Comparison of ENCODE assay signal across 11 mouse cellular contexts in genomic region chr16:33563538-33564013, GRCm38 (mm10). TPM values are rescaled to one million over a fixed set of nuclear protein-coding genes. Genes with fewer than 3 reads are reported as not detected.
DNase-seq lines count a peak whose midpoint lies in the region; ATAC-seq lines count a peak whose summit lies in the region.
"Had no signal": no experiment of that assay in that cellular context is flagged by ENCODE, and none has a peak within 500 bp of the region (broad histone marks: within the 10 kb centered on the region; RNA-seq: fewer than 3 reads in every experiment).

No protein-coding gene starts in this region.

- DNase-seq in NIH3T3 (ENCODE audit: low read depth), result peak; percentile 22
- DNase-seq in heart, postnatal 4 days, result peak; percentile 53
- DNase-seq in kidney, postnatal 36 days, result peak; percentile 44 to 48
- DNase-seq in urinary bladder, adult 2 months (ENCODE audit: low spot score), result no peak
- DNase-seq in thymus, postnatal 4 days, result no peak
- no peak for DNase-seq in retina, embryonic 14.5 days (ENCODE audit: low spot score)
- DNase-seq: liver, postnatal 0 days; thymus, adult 18-20 months had no signal

- no peaks in the 10 kb centered on the region for H3K9me3 ChIP-seq in embryonic facial prominence, embryonic 15.5 days (replicated peaks)
- H3K9me3 ChIP-seq: embryonic facial prominence, embryonic 13.5 days had no signal

- H3K4me3 ChIP-seq in embryonic facial prominence, embryonic 15.5 days (replicated peaks), result no peak overlapping the region
- H3K4me3 ChIP-seq: embryonic facial prominence, embryonic 13.5 days; myocyte had no signal

- H3K4me2 ChIP-seq in embryonic facial prominence, embryonic 15.5 days (replicated peaks), result no peak overlapping the region
- H3K4me2 ChIP-seq: embryonic facial prominence, embryonic 13.5 days had no signal

- 0 out of 2 replicates have a peak, but pooled peaks have one; percentile 30 for ATAC-seq in embryonic facial prominence, embryonic 15.5 days (ENCODE audit: insufficient number of reproducible peaks, low FRiP score, low TSS enrichment, low read depth)
- ATAC-seq: liver, postnatal 0 days had no signal

- H3K4me1 ChIP-seq in embryonic facial prominence, embryonic 15.5 days, result peaks cover 24% of the 10 kb centered on the region

- no peak overlapping the region for H3K27ac ChIP-seq in embryonic facial prominence, embryonic 15.5 days (replicated peaks)

- 53% methylated on average over 5 of the region's 5 CpGs for WGBS in embryonic facial prominence, embryonic 15.5 days

- no peaks in the 10 kb centered on the region for H3K36me3 ChIP-seq in embryonic facial prominence, embryonic 15.5 days
- H3K36me3 ChIP-seq: embryonic facial prominence, embryonic 13.5 days had no signal

- H3K9ac ChIP-seq in embryonic facial prominence, embryonic 15.5 days, result no peak overlapping the region
- H3K9ac ChIP-seq: embryonic facial prominence, embryonic 13.5 days; liver, postnatal 0 days had no signal

- H3K27me3 ChIP-seq in embryonic facial prominence, embryonic 15.5 days, result no peaks in the 10 kb centered on the region
- H3K27me3 ChIP-seq: embryonic facial prominence, embryonic 13.5 days had no signal

RNA-seq across cellular contexts. Expression of gene Slc12a8, which starts 46.4 kb away (rescaled TPM):
- 0.79 and 0.91 TPM in 2 replicates for polyA plus RNA-seq in embryonic facial prominence, embryonic 15.5 days (2015; fragmentation: Nextera tagmentation; extraction: Ambion mirVana)
- 1 to 10 TPM in 1 of 2 experiments, under 1 TPM in 1; 0.92 to 1.3 TPM for total RNA-seq in heart, postnatal 4 days (2021)
- polyA plus RNA-seq in urinary bladder, adult 2 months (2012; rRNA removed), result 7.1 and 7.7 TPM in 2 replicates

Comparison
In these comparisons a context has a peak if more than half of its experiments do, and no peak if none do; other contexts are left out.
1. DNase-seq: peak in NIH3T3 (single experiment), heart, postnatal 4 days (single experiment) and kidney, postnatal 36 days (2 of 2); none in urinary bladder, adult 2 months (single experiment), thymus, postnatal 4 days (single experiment) and retina, embryonic 14.5 days (single experiment).